Mouse (Mus musculus): ENCODE measurements around the gene Myo1e.

Myo1e gene

GRCm38 (mm10) chr9:70401937-70402539 lies 194.9 kb downstream of the Myo1e start:
- in situ Hi-C loops (cut with MboI, MseI): no loop called here

DNA sequence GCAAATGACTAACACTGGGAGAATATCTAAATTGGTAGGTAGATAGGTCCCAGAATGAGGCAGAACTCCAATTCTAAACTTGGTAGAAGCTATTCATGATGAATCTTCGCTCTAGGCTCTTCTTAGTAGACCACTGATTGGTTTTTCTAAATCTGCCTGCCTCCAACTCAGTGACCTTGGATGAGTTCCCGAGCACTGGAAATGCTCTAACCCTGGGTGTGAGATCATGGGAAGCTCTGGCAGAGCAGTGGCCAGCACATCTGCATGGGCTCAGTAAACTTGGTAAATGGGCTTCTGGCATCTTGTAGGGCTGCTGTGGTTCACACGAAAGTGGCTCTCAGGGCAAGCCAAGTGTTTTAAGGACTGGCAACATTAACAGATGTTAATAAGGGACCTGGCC lies 199.4 kb downstream of the Myo1e start:
- in situ Hi-C loops (cut with MboI, MseI): no loop called here

DNA sequence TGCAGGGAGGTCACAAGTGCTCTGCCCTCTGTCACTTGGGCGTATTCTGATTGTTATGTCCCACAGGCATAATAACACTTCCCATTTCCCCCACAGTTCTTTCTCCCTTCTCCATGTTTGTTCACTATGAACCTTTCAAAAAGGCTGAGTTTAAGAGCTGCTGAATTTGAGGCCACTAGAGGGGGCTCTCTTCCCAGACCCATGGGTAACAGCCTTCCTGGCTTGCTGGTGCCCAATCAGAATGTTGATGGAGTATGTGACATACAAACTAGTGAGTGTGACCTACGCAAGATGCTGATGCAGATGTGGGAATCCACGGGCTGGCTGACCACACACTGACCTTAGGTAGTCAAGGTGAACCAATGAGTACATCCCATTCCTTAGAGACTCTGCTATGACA lies 201.6 kb downstream of the Myo1e start:
- in situ Hi-C loops (cut with MboI, MseI): no loop called here

GRCm38 (mm10) chr9:70409743-70410142 lies 202.6 kb downstream of the Myo1e start:
- in situ Hi-C loops (cut with MboI, MseI): no loop called here

- in situ Hi-C loops (cut with MboI, MseI): no loop called here
Observed at GRCm38 (mm10) chr9:70410668-70411067, 203.5 kb downstream of the Myo1e start.

GRCm38 (mm10) chr9:70413038-70413437 lies 205.9 kb downstream of the Myo1e start:
- in situ Hi-C loops (cut with MboI, MseI): no loop called here

- in situ Hi-C loops (cut with MboI, MseI): no loop called here
Observed at GRCm38 (mm10) chr9:70416412-70416811, 209.3 kb downstream of the Myo1e start.

DNA sequence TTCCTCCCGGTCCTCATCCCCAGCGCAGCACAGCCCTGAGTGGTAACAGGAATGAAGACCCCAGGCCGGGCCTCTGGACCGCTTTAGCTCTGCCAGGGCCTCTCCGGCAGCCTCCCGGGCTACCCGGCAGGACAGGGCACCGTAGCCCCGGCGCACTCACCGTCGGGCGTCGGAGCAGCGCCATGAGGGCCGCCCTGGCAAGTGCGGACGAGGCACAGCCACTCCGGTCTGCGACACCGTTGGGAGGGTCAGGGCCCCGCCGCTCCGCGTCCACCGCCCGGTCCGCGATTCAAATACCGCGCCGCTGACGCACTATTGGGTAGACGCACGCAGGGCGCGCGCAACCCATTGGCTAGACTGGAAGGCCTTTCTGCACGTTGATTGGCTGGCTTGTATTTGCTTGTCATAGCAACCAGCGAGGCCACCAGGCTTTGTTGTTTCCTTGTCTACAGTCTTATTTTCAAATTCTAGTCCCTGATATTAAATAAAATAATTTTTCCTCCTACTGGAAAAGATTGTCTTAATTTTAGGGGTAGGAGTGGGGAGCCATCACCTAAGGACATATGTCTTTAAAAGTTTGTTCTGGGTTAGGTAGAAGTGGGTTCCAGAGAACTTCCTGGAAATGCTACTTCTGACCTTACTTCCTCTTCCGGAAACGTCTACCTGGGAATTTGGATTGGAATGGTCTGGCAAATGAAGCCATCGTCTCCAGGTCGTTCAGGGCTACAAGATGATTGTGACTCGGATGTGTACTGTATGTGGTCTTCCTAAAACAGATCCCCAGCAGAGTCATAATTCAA lies 214.3 kb downstream of the Myo1e start, which contains the start of gene Ccnb2:
TSS of gene Ccnb2 (minus strand) at position 291 of the 800 bp plus-strand sequence.
- in situ Hi-C loops (cut with MboI, MseI): no loop called here

DNA sequence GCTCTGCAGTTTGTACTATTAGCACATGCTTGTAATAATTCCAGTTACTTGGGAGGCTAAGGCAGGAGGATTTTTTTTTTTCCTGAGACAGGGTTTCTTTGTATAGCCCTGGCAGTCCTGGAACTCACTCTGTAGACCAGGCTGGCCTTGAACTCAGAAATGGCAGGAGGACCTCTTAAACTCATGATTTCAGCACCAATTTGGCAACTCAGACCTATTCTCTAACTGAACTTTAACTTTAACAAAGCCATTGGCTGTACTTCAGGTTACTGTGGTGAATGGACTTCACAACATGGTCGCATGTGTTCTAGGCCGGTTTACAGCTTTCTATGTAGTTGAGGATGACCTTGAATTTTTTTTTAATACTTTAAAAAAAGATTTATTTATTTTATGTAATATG lies 215.5 kb downstream of the Myo1e start:
- in situ Hi-C loops (cut with MboI, MseI): no loop called here

GRCm38 (mm10) chr9:70439959-70440358 lies 232.8 kb downstream of the Myo1e start:
- in situ Hi-C loops (cut with MboI, MseI): loop anchor here (5.0 kb wide), 1 partner anchor 132 kb away; no protein-coding TSS in a partner anchor

- in situ Hi-C loops (cut with MboI, MseI): no loop called here
Observed at GRCm38 (mm10) chr9:70449072-70449471, 241.9 kb downstream of the Myo1e start.

Data from regulatory T cell (primary cell).